Mouse (Mus musculus) kidney, postnatal 0 days (tissue): ENCODE measurements around the gene B4galnt1. TPM values are rescaled to one million over a fixed set of nuclear protein-coding genes. Genes with fewer than 3 reads are reported as not detected.
"Not testable (repeated sequence)": the region's sequence is repeated elsewhere in the genome, so short reads cannot be mapped to it uniquely, and the experiment has no call there.

Experiments used
- ATAC-seq: fragments of 200-750 bp; cut with Nextera tagmentation; replicated peaks from 2 replicates; pipeline ENCODE4 v1.8.0; 2017; ENCODE audit warnings: low read depth, moderate number of reproducible peaks, moderate TSS enrichment, moderate library complexity; ENCODE audit not compliant: low FRiP score
- DNase-seq: peaks from one replicate; pipeline ENCODE4 v3.0.0-alpha.2; 2016; ENCODE audit warnings: low spot score
- H3K27ac ChIP-seq: fragments of 300-500 bp; sonication (generic); 2 replicates; pipeline ENCODE4 v1.5.1; 2014; ENCODE audit warnings: mild to moderate bottlenecking
- H3K27me3 ChIP-seq: fragments of 300-500 bp; sonication (generic); 2 replicates; pipeline ENCODE4 v1.6.1; 2014; ENCODE audit warnings: low read length, mixed read lengths; ENCODE audit not compliant: insufficient read depth
- H3K36me3 ChIP-seq: fragments of 300-500 bp; sonication (generic); 2 replicates; pipeline ENCODE4 v1.6.1; 2014; ENCODE audit warnings: low read length, mixed read lengths; ENCODE audit not compliant: insufficient read depth
- H3K4me1 ChIP-seq: fragments of 300-500 bp; sonication (generic); replicated peaks from 2 replicates; pipeline ENCODE4 v1.6.1; 2014; ENCODE audit warnings: antibody characterized with exemption, low read length, mixed read lengths; ENCODE audit not compliant: insufficient read depth
- H3K4me2 ChIP-seq: fragments of 300-500 bp; sonication (generic); 2 replicates; pipeline ENCODE4 v1.6.1; 2014; ENCODE audit warnings: mild to moderate bottlenecking, low read length, moderate library complexity, mixed read lengths
- H3K4me3 ChIP-seq: fragments of 300-500 bp; sonication (generic); replicated peaks from 2 replicates; pipeline ENCODE4 v1.5.1; 2014; ENCODE audit warnings: low read depth, low read length
- H3K9ac ChIP-seq: fragments of 300-500 bp; sonication (generic); 2 replicates; pipeline ENCODE4 v1.6.1; 2014; ENCODE audit warnings: low read depth, low read length
- H3K9me3 ChIP-seq: fragments of 300-500 bp; sonication (generic); replicated peaks from 2 replicates; pipeline ENCODE4 v1.6.1; 2016; ENCODE audit warnings: low read length, inconsistent platforms, mixed read lengths
- CTCF ChIP-seq: IDR thresholded peaks from 2 replicates; pipeline ENCODE4 v1.5.1; 2016; ENCODE audit warnings: antibody characterized with exemption, low read depth, mild to moderate bottlenecking, moderate library complexity
- WGBS: fragments of 180-500 bp; shearing (Covaris S2); extraction: QIAGEN DNeasy Blood & Tissue Kit; methylation state at CpG from one replicate; pipeline ENCODE4 v1.1.7; 2014; 5-methylcytosine and 5-hydroxymethylcytosine counted together
- polyA plus RNA-seq: library from polyadenylated mRNA; unstranded; fragments of >200 nt; fragmentation: Nextera tagmentation; extraction: Ambion mirVana; gene quantifications from 2 replicates; pipeline ENCODE4 v1.2.1, GENCODE M21; 2015

B4galnt1 gene
- polyA plus RNA-seq, 1 experiment from 2014 or later: 16.4 TPM

GRCm38 (mm10) chr10:127132469-127132868 is 32.6 kb upstream of the B4galnt1 start:
- ATAC-seq (no peak), DNase-seq (no peak)
- no peak overlapping the region for H3K4me2 ChIP-seq
- H3K9ac ChIP-seq: no peak overlapping the region
- H3K9me3 ChIP-seq: no peaks in the 10 kb centered on the region
- no peaks in the 10 kb centered on the region for H3K4me1 ChIP-seq
- no peaks in the 10 kb centered on the region for H3K36me3 ChIP-seq
- H3K27me3 ChIP-seq: no peaks in the 10 kb centered on the region
- H3K27ac ChIP-seq: no peak overlapping the region
- TF ChIP-seq CTCF: no peak
- WGBS: 55% methylated on average over 5 of the region's 5 CpGs
- H3K4me3 ChIP-seq: no peak overlapping the region

DNA sequence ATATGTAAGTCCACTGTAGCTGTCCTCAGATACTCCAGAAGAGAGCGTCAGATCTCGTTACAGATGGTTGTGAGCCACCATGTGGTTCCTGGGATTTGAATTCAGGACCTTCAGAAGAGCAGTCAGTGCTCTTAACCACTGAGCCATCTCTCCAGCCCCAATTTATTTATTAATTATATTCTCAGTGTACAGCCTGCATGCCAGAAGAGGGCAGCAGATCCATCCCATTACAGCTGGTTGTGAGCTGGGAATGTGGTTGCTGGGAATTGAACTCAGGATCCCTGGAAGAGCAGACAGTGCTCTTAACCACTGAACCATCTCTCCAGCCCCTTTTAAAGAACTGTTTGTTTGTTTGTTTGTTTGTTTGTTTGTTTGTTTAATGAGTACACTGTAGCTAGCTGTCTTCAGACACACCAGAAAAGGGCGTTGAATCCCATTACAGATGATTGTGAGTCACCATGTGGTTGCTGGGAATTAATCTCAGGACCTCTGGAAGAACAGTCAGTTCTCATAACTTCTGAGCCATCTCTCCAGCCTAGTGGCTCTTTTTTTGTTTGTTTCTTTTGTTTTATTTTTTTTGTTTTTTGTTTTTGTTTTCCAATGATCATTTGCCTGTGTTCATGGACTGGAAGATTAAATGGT is 30.5 kb upstream of the B4galnt1 start:
- not testable (repeated sequence) for ATAC-seq, H3K36me3 ChIP-seq, H3K9me3 ChIP-seq, H3K27ac ChIP-seq, H3K4me1 ChIP-seq, H3K27me3 ChIP-seq, H3K9ac ChIP-seq, H3K4me3 ChIP-seq, DNase-seq, H3K4me2 ChIP-seq
- peak; percentile 67 for TF ChIP-seq CTCF
- 86% methylated on average over 3 of the region's 3 CpGs for WGBS

DNA sequence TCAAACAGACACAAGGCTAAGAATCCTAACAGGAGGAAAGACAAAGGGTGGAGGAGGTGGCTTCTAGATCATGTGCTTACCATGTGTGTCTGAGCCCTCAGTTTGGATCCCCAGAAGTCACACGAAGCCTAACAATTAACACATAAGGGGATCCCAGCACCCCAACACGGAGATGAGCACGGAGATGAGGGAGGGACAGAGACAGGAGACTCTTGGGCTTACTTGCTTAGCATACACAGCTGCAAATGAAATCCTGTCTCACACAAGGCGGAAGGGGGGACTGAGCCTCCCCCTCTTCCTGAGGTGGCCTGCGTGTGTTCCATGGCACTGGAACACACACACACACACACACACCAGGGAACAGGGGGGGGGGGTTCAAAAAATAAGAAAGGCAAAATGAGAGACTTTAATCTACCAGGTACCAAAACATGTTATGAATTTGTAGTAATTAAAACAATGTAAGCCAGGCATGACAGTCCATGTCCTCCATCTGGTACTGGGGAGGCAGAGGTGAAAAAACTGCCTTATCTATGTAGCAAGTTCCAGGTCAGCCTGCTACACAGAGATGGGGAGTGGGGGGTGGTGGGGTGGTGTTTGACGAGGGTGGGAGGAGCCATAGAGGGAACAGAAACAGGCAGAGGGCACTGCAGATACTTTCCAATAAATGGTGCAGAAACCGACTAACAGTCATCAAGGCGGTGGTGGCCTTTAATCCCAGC is 29.7 kb upstream of the B4galnt1 start:
- ATAC-seq (no peak), DNase-seq (no peak)
- H3K27ac ChIP-seq: no peak overlapping the region
- no peak overlapping the region for H3K4me2 ChIP-seq
- TF ChIP-seq CTCF: no peak
- no peaks in the 10 kb centered on the region for H3K36me3 ChIP-seq
- 54% methylated on average over 8 of the region's 8 CpGs for WGBS
- no peak overlapping the region for H3K4me3 ChIP-seq
- H3K9ac ChIP-seq: no peak overlapping the region
- no peaks in the 10 kb centered on the region for H3K9me3 ChIP-seq
- no peaks in the 10 kb centered on the region for H3K4me1 ChIP-seq
- H3K27me3 ChIP-seq: no peaks in the 10 kb centered on the region

DNA sequence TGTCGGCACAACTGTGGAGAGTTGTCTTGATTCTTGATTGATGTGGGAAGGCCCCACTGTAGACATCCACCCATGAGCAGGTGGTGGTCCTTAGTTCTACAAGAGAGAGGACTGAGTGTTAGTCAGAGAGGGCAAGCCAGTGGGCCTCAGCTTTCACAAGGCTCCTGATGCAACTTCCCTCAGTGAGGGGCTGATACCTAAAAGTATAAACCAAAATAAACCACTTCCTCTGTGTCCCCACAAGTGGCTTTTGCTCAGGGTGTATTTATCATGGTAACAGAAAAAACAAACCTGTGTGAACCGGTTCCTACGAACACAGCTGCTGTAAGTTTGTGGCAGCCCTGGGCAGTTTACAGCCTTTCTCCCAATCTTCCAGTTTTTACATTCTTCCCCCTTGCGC is 28.5 kb upstream of the B4galnt1 start:
- H3K9me3 ChIP-seq: no peaks in the 10 kb centered on the region
- H3K4me2 ChIP-seq: no peak overlapping the region
- H3K4me3 ChIP-seq: no peak overlapping the region
- no peaks in the 10 kb centered on the region for H3K36me3 ChIP-seq
- H3K9ac ChIP-seq: no peak overlapping the region
- ATAC-seq: no peak
- no peak for DNase-seq
- WGBS: 72% methylated on average over 4 of the region's 4 CpGs
- no peak overlapping the region for H3K27ac ChIP-seq
- no peaks in the 10 kb centered on the region for H3K27me3 ChIP-seq
- H3K4me1 ChIP-seq: no peaks in the 10 kb centered on the region
- TF ChIP-seq CTCF: no peak

GRCm38 (mm10) chr10:127137896-127138295 is 27.1 kb upstream of the B4galnt1 start:
- no peak overlapping the region for H3K4me2 ChIP-seq
- H3K27me3 ChIP-seq: no peaks in the 10 kb centered on the region
- no peak for DNase-seq
- H3K4me1 ChIP-seq: no peaks in the 10 kb centered on the region
- H3K9me3 ChIP-seq: no peaks in the 10 kb centered on the region
- no peak for ATAC-seq
- H3K9ac ChIP-seq: no peak overlapping the region
- H3K36me3 ChIP-seq: no peaks in the 10 kb centered on the region
- no peak for TF ChIP-seq CTCF
- no peak overlapping the region for H3K4me3 ChIP-seq
- H3K27ac ChIP-seq: no peak overlapping the region
- WGBS: 82% methylated on average over 3 of the region's 3 CpGs

DNA sequence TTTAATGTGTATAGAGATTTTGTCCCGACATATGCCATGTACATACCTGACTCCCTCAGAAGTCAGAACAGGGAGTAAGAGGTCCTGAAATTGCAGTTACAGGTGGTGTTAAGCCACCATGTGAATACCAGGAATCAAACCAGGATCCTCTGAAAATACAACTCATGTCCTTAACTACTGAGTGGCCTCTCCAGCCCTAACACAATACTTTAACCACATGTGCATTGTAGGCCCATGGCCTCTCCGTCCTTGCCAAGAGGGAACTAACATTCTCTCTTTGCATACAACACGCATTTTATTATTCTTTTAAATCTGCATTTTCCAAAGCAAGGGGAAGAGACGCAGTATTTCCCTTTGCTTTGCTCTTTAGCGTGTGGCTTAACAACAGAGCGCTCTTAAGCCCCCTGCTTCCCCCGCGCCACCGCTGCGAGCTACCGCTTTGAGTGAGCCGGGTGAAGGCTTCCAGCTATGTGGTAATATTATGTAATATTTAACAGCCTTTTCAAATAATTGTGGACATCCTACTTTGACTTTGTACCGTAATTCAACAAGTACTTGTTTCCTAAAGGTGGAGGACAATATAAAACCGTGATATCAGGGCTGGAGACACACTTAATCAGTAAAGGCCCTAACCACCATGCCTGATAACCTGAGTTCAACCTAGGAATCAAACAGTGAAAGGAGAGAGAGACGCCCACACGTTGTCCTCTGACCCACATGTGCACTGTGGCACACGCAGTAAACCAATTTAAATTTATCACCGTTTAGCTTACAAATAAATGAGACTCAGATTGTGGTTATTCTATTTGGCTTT is 26.5 kb upstream of the B4galnt1 start:
- H3K36me3 ChIP-seq: no peaks in the 10 kb centered on the region
- H3K27me3 ChIP-seq: no peaks in the 10 kb centered on the region
- H3K4me1 ChIP-seq: no peaks in the 10 kb centered on the region
- H3K4me3 ChIP-seq: no peak overlapping the region
- no peak overlapping the region for H3K27ac ChIP-seq
- DNase-seq: no peak
- TF ChIP-seq CTCF: no peak
- WGBS: 77% methylated on average over 18 of the region's 18 CpGs
- no peak for ATAC-seq
- no peak overlapping the region for H3K9ac ChIP-seq
- H3K9me3 ChIP-seq: no peaks in the 10 kb centered on the region
- H3K4me2 ChIP-seq: no peak overlapping the region
